Mouse (Mus musculus) embryonic facial prominence, embryonic 10.5 days (tissue): ENCODE results near the gene Gnaq. TPM values are rescaled to one million over a fixed set of nuclear protein-coding genes. Genes with fewer than 3 reads are reported as not detected.
"Not testable (repeated sequence)": the region's sequence is repeated elsewhere in the genome, so short reads cannot be mapped to it uniquely, and the experiment has no call there.

Experiments
- DNase-seq: peaks from one replicate; pipeline ENCODE4 v3.0.0-alpha.2; 2017; ENCODE audit warnings: low spot score
- H3K27ac ChIP-seq: fragments of 300-500 bp; sonication (generic); replicated peaks from 2 replicates; pipeline ENCODE4 v1.5.1; 2016; ENCODE audit warnings: mild to moderate bottlenecking
- H3K27me3 ChIP-seq: fragments of 300-500 bp; sonication (generic); replicated peaks from 2 replicates; pipeline ENCODE4 v1.6.1; 2016; ENCODE audit warnings: low read depth, mild to moderate bottlenecking; ENCODE audit not compliant: poor library complexity, severe bottlenecking
- H3K36me3 ChIP-seq: fragments of 300-500 bp; sonication (generic); replicated peaks from 2 replicates; pipeline ENCODE4 v1.6.1; 2016; ENCODE audit warnings: mild to moderate bottlenecking, moderate library complexity
- H3K4me1 ChIP-seq: fragments of 300-500 bp; sonication (generic); 2 replicates; pipeline ENCODE4 v1.6.1; 2016
- H3K4me3 ChIP-seq: fragments of 300-500 bp; sonication (generic); 2 replicates; pipeline ENCODE4 v1.5.1; 2016; ENCODE audit warnings: mild to moderate bottlenecking, moderate library complexity
- H3K9me3 ChIP-seq: fragments of 300-500 bp; sonication (generic); 2 replicates; pipeline ENCODE4 v1.6.1; 2016; ENCODE audit warnings: mild to moderate bottlenecking
- whole genome bisulfite sequencing: fragments of 180-500 bp; shearing (Covaris S2); methylation state at CpG from one replicate; pipeline ENCODE4 v1.1.7; 2016; 5-methylcytosine and 5-hydroxymethylcytosine counted together
- polyA plus RNA-seq: library from polyadenylated mRNA; unstranded; fragments of >200 nt; fragmentation: Nextera tagmentation; extraction: Ambion mirVana; gene quantifications from 2 replicates; pipeline ENCODE4 v1.2.1, GENCODE M21; 2016

Gene Gnaq
- polyA plus RNA-seq, 1 experiment from 2014 or later: 20.2 TPM

DNA sequence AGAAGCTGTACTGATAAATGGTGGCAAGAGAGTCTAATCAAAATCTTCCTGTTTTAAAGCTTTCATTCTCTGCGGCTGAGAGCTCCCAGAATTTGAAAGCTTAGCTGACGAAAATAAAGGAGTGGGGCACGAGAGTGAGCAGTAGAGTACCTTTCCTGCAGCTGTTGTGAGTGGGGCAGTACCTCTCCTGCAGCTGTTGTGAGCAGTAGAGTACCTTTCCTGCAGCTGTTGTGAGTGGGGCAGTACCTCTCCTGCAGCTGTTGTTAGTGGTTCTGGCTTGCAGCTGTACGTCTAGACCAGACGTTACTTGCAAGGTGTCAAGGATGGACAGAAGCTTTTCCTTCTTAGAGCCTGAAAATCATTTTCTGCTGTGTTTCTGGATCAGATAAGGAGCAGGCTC is 119.2 kb downstream of the Gnaq start:
- Histone ChIP-seq H3K27ac (no peak overlapping the region), H3K9me3 (no peaks in the 10 kb centered on the region), H3K4me1 (peaks cover 35% of the 10 kb centered on the region), H3K27me3 (no peaks in the 10 kb centered on the region), H3K36me3 (no peaks in the 10 kb centered on the region), H3K4me3 (no peak overlapping the region)
- DNase-seq: no peak
- WGBS: 79% methylated on average over 5 of the region's 5 CpGs

GRCm38 (mm10) chr19:16252696-16253095 is 120.1 kb downstream of the Gnaq start:
- no peak overlapping the region for H3K27ac ChIP-seq
- no peaks in the 10 kb centered on the region for H3K27me3 ChIP-seq
- H3K36me3 ChIP-seq: no peaks in the 10 kb centered on the region
- no peaks in the 10 kb centered on the region for H3K9me3 ChIP-seq
- H3K4me3 ChIP-seq: no peak overlapping the region
- no peak for DNase-seq
- 68% methylated on average over 4 of the region's 4 CpGs for WGBS
- peaks cover 32% of the 10 kb centered on the region for H3K4me1 ChIP-seq

DNA sequence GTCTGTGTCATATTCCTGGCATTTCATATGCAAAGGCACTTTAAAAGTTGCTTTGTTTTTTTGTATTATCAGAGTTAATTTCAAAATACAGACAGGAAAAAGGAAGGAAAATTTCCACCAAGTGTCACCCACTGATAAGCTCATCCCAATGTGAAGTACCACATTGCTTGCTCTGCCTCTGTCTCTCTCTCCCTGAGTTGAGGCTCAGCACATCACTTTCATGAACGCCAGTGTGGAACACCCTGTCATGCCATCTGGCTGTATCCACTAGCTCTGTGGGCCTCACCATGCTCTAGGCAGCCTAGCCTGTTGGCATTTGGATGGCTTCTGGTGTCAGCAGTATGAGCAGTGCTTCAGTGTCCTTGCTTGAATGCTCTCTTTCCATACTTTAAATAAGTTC is 122.2 kb downstream of the Gnaq start:
- Histone ChIP-seq H3K27ac (no peak overlapping the region), H3K4me1 (peaks cover 32% of the 10 kb centered on the region), H3K36me3 (no peaks in the 10 kb centered on the region), H3K4me3 (no peak overlapping the region), H3K27me3 (no peaks in the 10 kb centered on the region), H3K9me3 (no peaks in the 10 kb centered on the region)
- 85% methylated on average over 1 of the region's 1 CpGs for WGBS
- no peak for DNase-seq

DNA sequence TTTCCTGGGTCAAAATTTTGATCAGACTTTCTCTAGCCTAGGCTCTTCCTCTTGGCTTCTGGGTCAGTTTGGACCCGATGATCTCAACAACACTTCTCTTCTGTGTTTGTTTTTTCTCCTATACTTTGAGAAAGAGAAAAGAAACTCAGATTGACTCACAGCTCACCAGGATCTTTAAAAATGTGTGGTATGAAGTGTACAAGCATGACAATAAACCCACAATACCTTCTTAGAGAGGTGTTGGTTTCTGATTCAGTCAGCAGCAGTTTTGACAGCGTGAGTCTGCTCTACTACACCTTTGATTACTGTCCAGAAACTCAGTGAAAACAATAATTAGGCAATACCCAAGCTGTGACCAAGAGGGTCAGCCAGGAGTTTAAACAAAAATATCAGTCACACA is 122.7 kb downstream of the Gnaq start:
- DNase-seq: no peak
- H3K9me3 ChIP-seq: no peaks in the 10 kb centered on the region
- no peak overlapping the region for H3K27ac ChIP-seq
- H3K4me1 ChIP-seq: peaks cover 31% of the 10 kb centered on the region
- H3K27me3 ChIP-seq: no peaks in the 10 kb centered on the region
- WGBS: 91% methylated on average over 2 of the region's 2 CpGs
- H3K36me3 ChIP-seq: no peaks in the 10 kb centered on the region
- no peak overlapping the region for H3K4me3 ChIP-seq

DNA sequence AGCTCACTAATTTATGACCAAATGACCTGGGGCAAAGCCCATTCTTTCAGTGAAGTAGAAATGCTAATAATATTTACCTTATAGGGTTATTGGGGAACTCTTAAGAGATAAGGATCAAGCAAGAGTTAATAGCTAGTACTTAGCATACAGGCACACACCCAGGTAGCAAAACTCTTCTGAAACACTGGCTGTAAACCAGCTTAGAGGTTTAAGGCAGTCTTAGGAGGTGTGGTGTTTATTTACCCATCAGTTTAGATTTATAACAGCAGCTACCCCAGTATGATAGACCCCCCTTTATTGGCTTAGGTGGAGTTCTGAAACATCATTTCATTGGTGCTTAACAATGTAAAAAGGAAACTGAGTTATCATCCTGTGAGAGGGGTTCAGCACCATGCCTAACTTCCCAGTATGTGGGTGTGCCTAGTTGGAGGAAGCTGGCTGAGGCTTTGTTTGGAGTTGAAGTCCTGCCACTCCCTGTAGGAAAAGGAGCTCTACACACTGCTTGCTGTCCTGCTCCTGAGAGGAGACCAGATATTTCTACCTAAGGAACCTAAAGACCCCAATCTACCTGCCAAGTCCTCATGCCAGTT is 126.2 kb downstream of the Gnaq start:
- H3K4me3 ChIP-seq: no peak overlapping the region
- no peak for DNase-seq
- no peaks in the 10 kb centered on the region for H3K9me3 ChIP-seq
- peaks cover 4% of the 10 kb centered on the region for H3K36me3 ChIP-seq
- no peaks in the 10 kb centered on the region for H3K27me3 ChIP-seq
- no peak overlapping the region for H3K27ac ChIP-seq
- H3K4me1 ChIP-seq: no peaks in the 10 kb centered on the region

GRCm38 (mm10) chr19:16259786-16260434 is 127.3 kb downstream of the Gnaq start:
- no peak for DNase-seq
- no peaks in the 10 kb centered on the region for H3K27me3 ChIP-seq
- no peak overlapping the region for H3K27ac ChIP-seq
- WGBS: 90% methylated on average over 6 of the region's 6 CpGs
- H3K4me1 ChIP-seq: no peaks in the 10 kb centered on the region
- no peaks in the 10 kb centered on the region for H3K9me3 ChIP-seq
- no peak overlapping the region for H3K4me3 ChIP-seq
- peaks cover 4% of the 10 kb centered on the region for H3K36me3 ChIP-seq

- WGBS: 78% methylated on average over 2 of the region's 2 CpGs
- DNase-seq: no peak
These were observed 127.8 kb downstream of the Gnaq start for GRCm38 (mm10) chr19:16260435-16260832.

DNA sequence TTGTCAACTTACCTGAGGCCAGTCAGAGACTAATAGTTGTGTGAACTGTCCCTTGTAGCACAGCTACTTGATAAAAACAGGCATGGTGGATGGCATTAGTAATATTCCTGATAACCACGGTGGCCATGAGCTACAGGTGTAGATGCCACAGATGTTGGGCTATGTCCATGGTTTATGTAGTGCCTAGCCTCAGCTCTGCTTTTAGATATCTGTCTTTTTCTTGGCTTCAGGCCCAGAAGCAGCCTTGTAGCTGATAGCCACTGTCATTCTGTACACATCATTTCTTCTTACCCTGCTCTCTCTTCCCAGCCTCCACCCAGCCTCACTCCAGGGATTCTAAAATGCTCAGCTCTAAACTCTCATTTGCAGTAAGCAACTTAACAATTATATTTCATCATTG is 128.3 kb downstream of the Gnaq start:
- peaks cover 4% of the 10 kb centered on the region for H3K36me3 ChIP-seq
- no peaks in the 10 kb centered on the region for H3K9me3 ChIP-seq
- 96% methylated on average over 1 of the region's 1 CpGs for WGBS

More at GRCm38 (mm10) chr19:16260435-16260832, 127.8 kb downstream of the Gnaq start:
- peaks cover 4% of the 10 kb centered on the region for H3K36me3 ChIP-seq
- H3K4me3 ChIP-seq: no peak overlapping the region
- H3K9me3 ChIP-seq: no peaks in the 10 kb centered on the region
- no peak overlapping the region for H3K27ac ChIP-seq
- H3K4me1 ChIP-seq: no peaks in the 10 kb centered on the region
- H3K27me3 ChIP-seq: no peaks in the 10 kb centered on the region

GRCm38 (mm10) chr19:16261631-16262030 is 129.0 kb downstream of the Gnaq start:
- Histone ChIP-seq H3K27ac (no peak overlapping the region), H3K4me3 (no peak overlapping the region), H3K4me1 (no peaks in the 10 kb centered on the region), H3K27me3 (no peaks in the 10 kb centered on the region), H3K9me3 (no peaks in the 10 kb centered on the region), H3K36me3 (peaks cover 4% of the 10 kb centered on the region)
- 93% methylated on average over 6 of the region's 6 CpGs for WGBS
- no peak for DNase-seq

More for the DNA sequence above, 128.3 kb downstream of the Gnaq start:
- no peak overlapping the region for H3K27ac ChIP-seq
- no peak overlapping the region for H3K4me3 ChIP-seq
- no peaks in the 10 kb centered on the region for H3K27me3 ChIP-seq
- H3K4me1 ChIP-seq: no peaks in the 10 kb centered on the region
- DNase-seq: no peak

- H3K27ac ChIP-seq: no peak overlapping the region
- no peaks in the 10 kb centered on the region for H3K27me3 ChIP-seq
- no peaks in the 10 kb centered on the region for H3K4me1 ChIP-seq
- H3K36me3 ChIP-seq: peaks cover 4% of the 10 kb centered on the region
- no peak overlapping the region for H3K4me3 ChIP-seq
- no peak for DNase-seq
- WGBS: 92% methylated on average over 4 of the region's 4 CpGs
- H3K9me3 ChIP-seq: no peaks in the 10 kb centered on the region
These were observed 129.7 kb downstream of the Gnaq start for GRCm38 (mm10) chr19:16262340-16262739.

GRCm38 (mm10) chr19:16267362-16267761 is 134.7 kb downstream of the Gnaq start:
- not testable (repeated sequence) for H3K4me1 ChIP-seq, H3K27me3 ChIP-seq, H3K27ac ChIP-seq, H3K9me3 ChIP-seq, DNase-seq, H3K4me3 ChIP-seq, H3K36me3 ChIP-seq
- WGBS: 90% methylated on average over 14 of the region's 16 CpGs

DNA sequence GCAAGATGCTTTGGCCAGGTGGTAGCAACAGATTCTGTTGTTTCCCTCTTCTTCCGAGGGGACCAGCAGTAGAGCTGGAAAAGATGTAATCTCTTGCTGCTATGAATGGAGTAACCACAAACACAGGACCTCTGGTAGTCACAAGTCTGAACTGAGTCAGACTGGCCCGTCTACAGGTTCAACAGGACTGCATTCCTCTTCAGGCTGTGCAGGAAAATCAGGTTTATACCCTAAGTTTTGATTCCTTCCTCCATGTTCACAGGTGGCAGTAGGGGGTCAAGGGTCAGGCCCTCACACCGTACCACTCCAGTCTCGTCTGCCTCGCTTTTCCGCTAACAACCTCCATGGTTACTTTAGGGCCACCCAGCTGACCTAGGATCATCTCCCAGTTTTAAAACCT is 137.6 kb downstream of the Gnaq start:
- no peaks in the 10 kb centered on the region for H3K36me3 ChIP-seq
- H3K27ac ChIP-seq: no peak overlapping the region
- DNase-seq: no peak
- WGBS: 80% methylated on average over 6 of the region's 6 CpGs
- H3K4me3 ChIP-seq: no peak overlapping the region
- H3K27me3 ChIP-seq: no peaks in the 10 kb centered on the region
- H3K4me1 ChIP-seq: peaks cover 9% of the 10 kb centered on the region; the same call in 1 of the 2 replicates
- no peaks in the 10 kb centered on the region for H3K9me3 ChIP-seq

DNA sequence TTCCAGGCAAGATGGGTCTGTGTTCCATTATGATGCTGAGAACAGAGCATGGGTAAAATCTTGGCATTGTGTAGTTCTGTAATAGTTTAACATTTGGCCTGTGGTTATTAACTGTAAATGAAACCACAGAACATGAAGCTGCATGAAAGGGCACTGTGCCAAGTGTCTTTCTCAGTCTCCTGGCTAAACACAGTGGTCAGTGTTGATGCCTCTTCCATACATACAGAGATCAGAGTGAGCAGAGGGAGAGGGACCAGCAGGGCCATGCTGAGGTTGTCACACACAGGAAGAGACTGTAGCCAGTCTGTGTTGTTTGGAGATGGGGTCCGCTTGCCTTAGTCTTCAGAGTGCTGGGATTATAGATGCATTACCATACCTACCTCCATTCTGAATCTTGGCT is 138.4 kb downstream of the Gnaq start:
- Histone ChIP-seq H3K4me3 (no peak overlapping the region), H3K9me3 (no peaks in the 10 kb centered on the region), H3K27ac (no peak overlapping the region), H3K27me3 (no peaks in the 10 kb centered on the region), H3K4me1 (peaks cover 9% of the 10 kb centered on the region; the same call in 1 of the 2 replicates), H3K36me3 (no peaks in the 10 kb centered on the region)
- 86% methylated on average over 1 of the region's 1 CpGs for WGBS
- no peak for DNase-seq
